Mouse (Mus musculus) layer of hippocampus, postnatal 14 days (tissue): ENCODE measurements around the gene Lrrc56. TPM values are rescaled to one million over a fixed set of nuclear protein-coding genes. Genes with fewer than 3 reads are reported as not detected.
A peak's percentile ranks its signal among the peaks of the same experiment; 100 is the strongest.

Source experiments
- DNase-seq, 2 experiments: peaks; one replicate each; pipeline ENCODE4 v3.0.0; 2021 to 2022; ENCODE audit warnings: low spot score in 2 of 2, mixed read lengths in 1 of 2
- total RNA-seq, 2 experiments: library from RNA; stranded (reverse); gene quantifications; 2 replicates each; pipeline ENCODE4 v1.2.3; 2021

The Lrrc56 gene
- total RNA-seq, 2 experiments from 2014 or later, result 4.9 to 6.7 TPM

- no peak for DNase-seq
Observed at GRCm38 (mm10) chr7:141191796-141192685, 1.9 kb upstream of the Lrrc56 start.

- DNase-seq, result no peak
Observed at GRCm38 (mm10) chr7:141192776-141193347, 1.1 kb upstream of the Lrrc56 start.

GRCm38 (mm10) chr7:141193348-141193856 lies 555 bp upstream of the Lrrc56 start:
- DNase-seq, result peak in 1 of 2 experiments; percentile 47

- DNase-seq, result no peak
Observed at GRCm38 (mm10) chr7:141194409-141194808, 452 bp downstream of the Lrrc56 start.

- peak; percentile 84 to 87 for DNase-seq
Observed at GRCm38 (mm10) chr7:141194830-141195229, 873 bp downstream of the Lrrc56 start.

- DNase-seq, result no peak
Observed at GRCm38 (mm10) chr7:141195754-141196153, 1.8 kb downstream of the Lrrc56 start.

- DNase-seq, result no peak
Observed at GRCm38 (mm10) chr7:141196619-141197282, 2.8 kb downstream of the Lrrc56 start.

GRCm38 (mm10) chr7:141198121-141198520 lies 4.2 kb downstream of the Lrrc56 start:
- no peak for DNase-seq

- DNase-seq, result no peak
Observed at GRCm38 (mm10) chr7:141204546-141204945, 10.6 kb downstream of the Lrrc56 start.

GRCm38 (mm10) chr7:141205504-141205903 lies 11.5 kb downstream of the Lrrc56 start:
- no peak for DNase-seq

- DNase-seq, result no peak
Observed at GRCm38 (mm10) chr7:141206182-141206937, 12.4 kb downstream of the Lrrc56 start.

- no peak for DNase-seq
Observed at GRCm38 (mm10) chr7:141209526-141209925, 15.6 kb downstream of the Lrrc56 start.

- no peak for DNase-seq
Observed at GRCm38 (mm10) chr7:141210137-141210536, 16.2 kb downstream of the Lrrc56 start.

GRCm38 (mm10) chr7:141210606-141211131 lies 16.7 kb downstream of the Lrrc56 start:
- DNase-seq, result no peak

- no peak for DNase-seq
Observed at GRCm38 (mm10) chr7:141213133-141213532, 19.2 kb downstream of the Lrrc56 start.

- DNase-seq, result no peak
Observed at GRCm38 (mm10) chr7:141213605-141214235, 19.8 kb downstream of the Lrrc56 start, which contains the start of gene Lmntd2. Gene Lmntd2, minus strand, starts transcription at chr7:141214080.

GRCm38 (mm10) chr7:141214310-141214709 lies 20.4 kb downstream of the Lrrc56 start:
- DNase-seq, result no peak

GRCm38 (mm10) chr7:141215101-141215879 lies 21.3 kb downstream of the Lrrc56 start, which contains the start of gene Rassf7:
Gene Rassf7, plus strand, starts transcription at chr7:141215860.
- DNase-seq, result peak; percentile 68 to 77
